Mouse (Mus musculus) heart, postnatal 10 days (tissue): Measurements from ENCODE around the gene Car11. TPM values are rescaled to one million over a fixed set of nuclear protein-coding genes. Genes with fewer than 3 reads are reported as not detected.
A peak's percentile ranks its signal among the peaks of the same experiment; 100 is the strongest.

Experiments
- DNase-seq, 2 experiments: peaks; one replicate each; pipeline ENCODE4 v3.0.0; 2021
- intact Hi-C: fragments of 180-260 bp; cut with DNase I; formaldehyde crosslinking; loops from one replicate; pipeline ENCODE4 v1.15.1; 2025
- total RNA-seq, 2 experiments: library from RNA; stranded (reverse); gene quantifications; 2 replicates each; pipeline ENCODE4 v1.2.3; 2021

Gene Car11
- total RNA-seq, 2 experiments from 2014 or later, result 4.2 to 4.6 TPM

DNA sequence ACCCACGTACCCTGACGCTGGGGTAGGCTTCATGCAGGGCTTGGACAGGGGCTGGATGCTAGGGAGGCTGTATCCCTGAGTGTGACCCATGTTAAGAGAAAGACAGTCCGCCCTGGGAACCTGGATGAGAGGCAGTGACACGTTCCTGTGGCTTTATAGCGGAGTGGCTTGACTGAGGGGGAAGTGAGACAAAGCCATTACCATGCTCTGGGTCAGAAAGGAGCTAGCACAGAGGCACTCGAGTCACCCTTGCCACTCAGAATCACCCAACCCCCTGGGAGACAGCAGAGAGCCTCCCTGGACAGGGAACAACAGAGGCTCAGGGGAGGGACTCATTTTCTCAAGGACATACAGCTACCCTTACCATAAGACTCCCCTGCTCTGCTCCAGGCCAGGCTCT, 10.5 kb upstream of the Car11 start:
- no peak for DNase-seq
- intact Hi-C loops, result no loop called here

DNA sequence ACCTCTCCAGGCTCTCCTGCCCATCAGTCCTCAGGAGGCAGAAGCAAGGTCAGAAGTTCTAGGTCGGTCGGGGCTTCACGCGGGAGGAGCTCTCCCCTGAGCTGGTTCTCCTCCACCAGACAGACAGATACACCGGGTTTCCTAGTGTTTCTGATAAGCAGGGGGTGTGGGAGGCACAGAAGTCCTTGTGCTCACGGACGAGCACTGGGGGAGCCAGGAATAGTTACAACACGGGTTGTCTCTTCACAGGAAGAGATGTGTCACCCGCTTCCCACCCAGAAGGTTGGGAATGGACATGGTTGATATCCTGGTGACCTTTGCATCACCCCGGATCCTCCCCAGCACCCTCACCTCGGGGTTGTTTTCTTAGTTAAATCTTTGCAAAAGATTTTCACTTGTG, 9.8 kb upstream of the Car11 start:
- intact Hi-C loops, result no loop called here
- no peak for DNase-seq

DNA sequence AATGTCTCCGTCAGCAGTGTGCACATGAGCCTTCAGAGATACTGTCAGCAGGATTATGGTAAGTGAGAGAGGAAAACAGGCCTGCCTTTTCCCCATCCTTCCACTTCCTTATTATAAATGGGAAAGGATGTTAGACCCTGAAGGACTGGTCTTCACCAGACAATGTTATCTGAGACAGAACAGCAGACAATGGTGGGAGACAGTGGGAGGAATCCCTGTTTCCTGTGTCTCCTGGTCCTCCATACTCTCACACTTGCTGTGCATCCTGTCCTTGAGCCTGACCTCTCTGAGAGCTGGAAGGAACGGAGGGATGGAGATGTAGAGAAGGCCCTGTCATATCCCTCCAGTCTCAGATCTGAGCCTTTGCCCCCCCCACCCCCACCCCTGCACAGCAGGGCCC, 7.3 kb upstream of the Car11 start:
- intact Hi-C loops, result no loop called here
- DNase-seq, result no peak

DNA sequence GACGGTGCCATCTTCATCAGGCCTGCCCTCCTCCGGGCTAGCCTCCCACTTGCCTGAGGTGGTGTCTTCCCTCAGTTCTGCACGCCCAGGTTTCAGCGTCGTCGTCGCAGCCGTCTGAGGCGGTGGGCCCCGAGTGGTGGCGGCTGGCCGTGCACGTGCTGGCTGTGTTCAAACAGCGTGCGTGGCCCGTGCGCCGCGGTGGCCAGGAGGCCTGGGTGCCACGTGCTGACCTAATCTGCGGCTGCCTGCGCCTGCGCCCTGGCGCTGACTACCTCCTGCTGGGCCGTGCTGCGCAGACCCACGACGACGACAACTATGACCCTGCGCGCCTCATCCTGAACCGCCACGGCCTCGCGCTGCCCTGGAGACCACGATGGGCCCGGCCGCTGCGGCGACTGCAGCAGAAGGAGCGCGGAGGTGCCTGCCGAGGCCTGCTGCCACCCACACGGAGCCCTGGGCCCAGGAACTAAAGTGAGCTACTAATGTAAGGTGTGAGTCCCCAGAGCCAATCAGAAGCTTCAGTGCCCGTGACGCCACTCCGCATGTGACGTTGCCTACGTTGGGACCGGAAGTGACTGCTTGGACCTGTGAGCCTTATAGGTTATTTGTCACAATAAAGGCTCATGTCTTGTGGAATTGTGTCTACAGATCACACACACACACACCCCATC, 5.6 kb upstream of the Car11 start, which contains the start of gene Sec1:
Sec1 (minus strand) TSS at position 482 of the 671 bp plus-strand sequence.
- no peak for DNase-seq
- intact Hi-C loops, result no loop called here

DNA sequence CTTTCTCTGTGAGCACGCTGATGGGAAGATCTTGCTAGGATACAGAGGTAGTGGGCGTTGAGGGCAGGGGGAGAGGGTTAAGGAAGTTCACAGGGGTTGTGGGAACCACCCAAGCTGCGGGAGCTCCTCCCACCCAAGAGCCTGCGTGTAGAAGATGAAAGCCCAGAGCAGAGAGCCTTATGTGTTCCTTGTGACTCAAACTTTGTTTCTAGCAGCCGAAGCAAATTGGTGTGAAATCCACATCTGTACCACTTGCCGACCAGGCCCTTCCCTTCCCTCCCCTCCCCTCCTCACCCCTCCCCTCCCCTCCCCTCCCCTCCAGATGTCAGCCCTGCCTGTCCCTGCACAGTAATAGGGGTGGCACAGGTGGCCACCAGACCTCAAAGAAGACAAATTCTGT, 4.5 kb upstream of the Car11 start:
- DNase-seq, result no peak
- intact Hi-C loops, result no loop called here

DNA sequence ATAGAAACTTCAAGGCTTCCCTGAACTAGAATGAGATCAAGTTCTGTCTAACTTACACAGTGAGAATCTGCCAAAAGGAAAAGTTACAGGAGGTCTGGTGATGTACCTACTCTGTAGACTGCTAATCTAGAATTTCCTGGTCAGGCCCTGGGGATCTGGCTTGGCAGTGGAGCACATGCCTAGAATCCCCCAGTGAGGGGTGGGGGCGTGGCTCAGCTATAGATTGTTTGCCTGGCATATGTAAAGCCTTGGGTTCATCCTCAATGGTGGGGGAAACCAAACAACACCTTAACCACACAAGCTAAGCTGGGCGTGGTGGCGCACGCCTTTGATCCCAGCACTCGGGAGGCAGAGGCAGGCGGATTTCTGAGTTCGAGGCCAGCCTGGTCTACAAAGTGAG, 1.7 kb upstream of the Car11 start:
- intact Hi-C loops, result no loop called here

DNA sequence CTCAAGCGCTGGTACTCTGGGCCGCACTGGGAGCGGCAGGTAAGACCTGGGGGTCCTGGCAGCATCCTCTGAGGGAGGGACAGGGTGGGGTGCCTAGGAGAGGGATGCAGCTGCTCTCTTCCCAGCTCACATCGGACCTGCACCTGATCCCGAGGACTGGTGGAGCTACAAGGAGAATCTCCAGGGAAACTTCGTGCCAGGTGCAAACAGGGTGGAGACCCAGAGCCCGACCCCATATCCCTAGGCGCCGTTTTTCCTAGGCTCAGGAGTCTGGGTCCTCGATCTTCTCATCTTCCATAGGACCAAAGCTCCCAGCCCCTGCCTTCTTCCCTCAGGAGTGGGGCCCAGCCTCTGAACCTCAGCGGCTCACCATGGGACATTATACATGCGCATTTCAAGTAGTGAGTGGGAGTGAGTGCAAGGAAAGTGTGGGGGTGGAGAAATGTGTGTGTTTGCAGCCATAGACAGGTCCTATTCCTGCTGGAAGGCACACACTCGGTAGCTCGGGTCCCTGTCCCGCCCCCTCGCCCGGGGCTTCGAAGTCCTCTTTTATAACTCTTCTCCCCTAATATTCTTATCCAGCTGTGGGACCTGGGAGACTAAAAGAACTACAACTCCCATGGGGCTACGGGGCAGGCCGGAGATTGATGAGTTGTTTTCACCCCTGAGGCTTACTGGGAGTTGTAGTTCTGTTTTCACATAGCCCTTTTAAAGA, 815 bp downstream of the Car11 start:
- intact Hi-C loops, result no loop called here
- DNase-seq, result peak; percentile 87 to 90

More for the DNA sequence above, 1.7 kb upstream of the Car11 start:
- DNase-seq, result peak in 1 of 2 experiments; percentile 5

DNA sequence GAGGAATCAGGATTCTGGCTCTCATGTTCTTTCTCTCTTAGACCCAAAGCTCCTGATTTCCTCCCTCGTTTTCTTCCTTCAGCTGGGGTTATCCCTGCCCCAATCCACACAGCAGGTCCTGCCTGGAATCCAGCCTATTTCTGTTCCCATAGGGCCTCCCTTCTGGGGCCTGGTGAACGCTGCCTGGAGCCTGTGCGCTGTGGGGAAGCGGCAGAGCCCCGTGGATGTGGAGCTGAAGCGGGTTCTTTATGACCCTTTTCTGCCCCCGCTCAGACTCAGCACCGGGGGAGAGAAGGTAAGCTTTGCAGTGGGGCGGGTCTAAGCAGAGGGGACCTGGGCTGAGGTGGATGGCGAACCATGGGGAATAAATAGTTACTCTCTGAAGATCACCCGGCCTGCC, 1.4 kb downstream of the Car11 start:
- no peak for DNase-seq
- intact Hi-C loops, result no loop called here

DNA sequence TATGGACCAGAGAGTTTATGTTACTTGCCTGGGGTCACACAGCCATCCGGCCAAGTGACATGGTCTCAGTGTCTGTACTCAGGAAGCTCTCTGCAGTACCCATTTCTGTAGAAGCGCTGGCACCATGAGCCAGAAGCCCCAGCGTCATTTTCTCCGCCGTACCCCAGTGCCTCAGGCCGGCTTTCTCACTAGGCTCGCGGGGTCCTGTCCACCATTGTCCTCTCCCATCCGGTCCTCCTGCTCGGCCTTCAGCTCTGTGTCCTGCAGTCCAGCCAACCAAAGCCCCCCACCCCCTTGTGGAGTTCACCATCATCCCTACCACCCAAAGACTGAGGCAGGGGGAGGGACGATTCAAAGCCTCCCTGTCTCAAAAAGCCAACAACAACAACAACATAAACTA, 2.0 kb downstream of the Car11 start:
- intact Hi-C loops, result no loop called here
- peak in 1 of 2 experiments; percentile 6 for DNase-seq

DNA sequence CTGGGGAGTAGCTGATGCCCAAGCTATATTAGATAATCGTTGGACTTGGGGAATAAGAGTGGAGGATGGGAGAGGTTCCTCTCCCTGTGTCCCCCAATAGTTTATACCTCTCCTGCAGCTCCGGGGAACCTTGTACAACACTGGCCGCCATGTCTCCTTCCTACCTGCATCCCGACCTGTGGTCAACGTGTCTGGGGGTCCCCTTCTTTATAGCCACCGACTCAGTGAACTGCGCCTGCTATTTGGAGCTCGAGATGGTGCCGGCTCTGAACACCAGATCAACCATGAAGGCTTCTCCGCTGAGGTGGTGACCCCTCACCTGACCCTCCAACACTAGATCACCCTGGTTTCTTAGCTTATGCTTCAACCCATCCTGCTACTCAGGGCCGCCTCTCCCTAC, 2.7 kb downstream of the Car11 start:
- intact Hi-C loops, result no loop called here
- peak in 1 of 2 experiments; percentile 4 for DNase-seq

DNA sequence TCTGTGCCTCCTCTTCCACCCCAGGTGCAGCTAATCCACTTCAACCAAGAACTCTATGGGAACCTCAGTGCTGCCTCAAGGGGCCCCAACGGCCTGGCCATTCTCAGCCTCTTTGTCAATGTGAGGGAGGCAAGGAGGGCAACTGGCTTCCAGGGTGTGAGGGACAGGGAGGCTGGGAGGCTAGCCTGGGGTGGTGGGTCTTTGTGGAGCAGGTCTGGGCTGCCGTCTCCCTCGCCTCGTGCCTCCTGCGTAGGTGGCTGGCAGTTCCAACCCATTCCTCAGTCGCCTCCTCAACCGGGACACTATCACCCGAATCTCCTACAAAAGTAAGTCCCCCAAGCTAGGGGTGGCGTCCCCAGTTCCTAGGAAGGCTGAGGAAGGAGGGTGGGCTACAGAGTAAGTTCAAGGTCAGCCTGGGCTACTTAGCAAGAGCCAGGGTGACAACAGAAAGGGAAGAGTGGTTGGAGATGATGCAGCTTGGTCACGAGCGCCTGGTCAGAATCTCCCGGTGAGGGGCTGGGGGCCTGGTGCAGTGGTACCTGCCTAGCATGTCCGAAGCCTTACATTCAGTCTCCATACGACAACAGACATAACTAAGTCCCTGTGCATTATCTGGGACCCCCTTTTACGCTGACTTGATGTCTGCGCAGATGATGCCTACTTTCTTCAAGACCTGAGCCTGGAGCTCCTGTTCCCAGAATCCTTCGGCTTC, 3.3 kb downstream of the Car11 start:
- DNase-seq, result no peak
- intact Hi-C loops, result no loop called here

DNA sequence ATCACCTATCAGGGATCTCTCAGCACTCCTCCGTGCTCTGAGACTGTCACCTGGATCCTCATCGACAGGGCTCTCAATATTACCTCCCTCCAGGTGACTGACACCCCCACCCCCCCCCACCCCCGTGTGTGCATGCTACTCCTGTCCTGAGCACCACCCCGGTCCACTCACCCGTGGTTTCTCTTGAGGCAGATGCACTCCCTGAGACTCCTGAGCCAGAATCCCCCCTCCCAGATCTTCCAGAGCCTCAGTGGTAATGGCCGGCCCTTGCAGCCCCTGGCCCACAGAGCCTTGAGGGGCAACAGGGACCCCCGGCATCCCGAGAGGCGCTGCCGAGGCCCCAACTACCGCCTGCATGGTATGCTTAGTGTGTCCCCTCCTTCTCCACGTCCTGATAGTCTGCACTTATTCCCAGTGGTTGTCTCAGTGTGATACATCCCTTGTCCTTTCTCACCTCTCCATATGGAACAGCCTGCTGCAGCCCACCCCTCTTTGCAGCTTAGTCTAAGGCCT, 3.9 kb downstream of the Car11 start:
- DNase-seq, result no peak
- intact Hi-C loops, result no loop called here

DNA sequence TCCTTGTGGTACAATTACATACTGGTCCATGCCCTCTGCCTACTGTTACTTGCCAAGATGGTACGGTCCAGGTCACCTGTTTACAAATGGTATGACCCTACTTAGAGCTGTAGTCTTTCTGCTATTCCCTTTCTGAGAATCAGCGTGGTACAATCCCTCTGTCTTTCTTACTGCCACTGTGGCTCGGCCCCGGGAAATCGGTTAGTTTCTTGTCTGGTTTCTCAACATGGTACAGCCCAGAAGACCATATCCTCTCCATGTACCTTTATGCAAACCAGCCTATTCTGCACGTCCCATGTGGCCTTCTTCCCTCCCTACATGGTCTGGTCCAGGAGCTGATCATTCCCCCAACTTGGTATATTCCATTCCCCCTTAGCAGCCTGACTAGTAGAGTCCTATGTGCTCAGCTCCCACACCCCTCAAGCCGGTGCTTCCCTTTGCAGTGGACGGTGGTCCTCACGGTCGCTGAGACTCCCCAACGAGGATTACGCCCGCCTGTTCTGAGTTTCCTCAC, 4.5 kb downstream of the Car11 start:
- peak; percentile 80 to 84 for DNase-seq
- intact Hi-C loops, result no loop called here

DNA sequence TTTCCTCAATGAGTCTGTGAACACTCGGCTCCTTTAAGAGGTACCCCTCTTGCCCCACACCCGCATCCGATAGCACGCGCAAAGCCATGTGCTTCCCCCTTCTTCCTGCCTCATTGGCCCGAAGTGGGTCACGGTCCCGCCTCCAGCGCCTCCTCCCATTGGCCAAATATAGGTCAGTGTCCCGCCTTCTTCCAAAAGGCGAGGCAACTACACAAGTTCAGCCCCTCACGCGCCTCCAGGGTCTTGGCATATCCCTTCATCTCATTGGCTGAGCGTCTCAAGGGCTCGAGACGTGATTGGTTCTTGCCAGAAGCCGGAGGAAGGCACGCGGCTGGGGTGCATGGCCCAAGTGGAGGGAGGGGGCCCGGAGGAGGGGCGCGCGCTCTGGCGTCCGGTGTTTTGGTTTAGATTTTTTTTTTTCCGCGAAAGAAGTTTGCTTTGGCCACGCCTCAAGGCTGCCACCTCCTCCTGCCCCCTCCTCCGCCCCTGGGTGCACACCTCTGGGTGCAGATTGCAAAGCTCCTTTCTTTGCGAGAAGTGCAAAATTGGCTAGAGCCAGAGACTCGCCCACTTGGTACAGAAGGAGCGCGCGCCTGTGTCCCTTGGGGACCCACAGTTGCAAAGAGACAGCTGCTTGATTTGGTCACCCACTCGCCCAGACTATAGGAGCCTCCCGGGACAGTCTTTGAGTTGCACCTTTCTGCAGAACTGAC, 5.2 kb downstream of the Car11 start, which contains the start of gene Dbp:
Dbp (plus strand) TSS at position 359 of the 713 bp plus-strand sequence.
- intact Hi-C loops, result no loop called here
- peak; percentile 100 for DNase-seq

DNA sequence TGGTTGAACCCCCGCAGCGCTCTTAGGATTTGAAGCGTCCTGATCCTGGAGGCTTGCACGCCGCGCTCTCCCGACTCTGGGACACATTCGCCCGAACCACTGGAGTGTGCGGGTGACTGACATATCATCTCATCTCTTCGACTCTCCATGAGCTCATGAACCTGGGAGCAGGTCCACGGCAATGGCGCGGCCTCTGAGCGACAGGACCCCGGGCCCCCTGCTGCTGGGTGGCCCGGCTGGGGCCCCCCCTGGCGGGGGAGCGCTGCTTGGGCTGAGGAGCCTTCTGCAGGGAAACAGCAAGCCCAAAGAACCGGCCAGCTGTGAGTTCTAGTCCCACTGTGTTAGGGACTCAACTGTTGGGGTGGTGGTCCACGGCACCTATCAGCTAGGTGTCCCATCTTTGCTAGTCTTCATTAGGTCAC, 5.8 kb downstream of the Car11 start:
- no peak for DNase-seq
- intact Hi-C loops, result no loop called here

DNA sequence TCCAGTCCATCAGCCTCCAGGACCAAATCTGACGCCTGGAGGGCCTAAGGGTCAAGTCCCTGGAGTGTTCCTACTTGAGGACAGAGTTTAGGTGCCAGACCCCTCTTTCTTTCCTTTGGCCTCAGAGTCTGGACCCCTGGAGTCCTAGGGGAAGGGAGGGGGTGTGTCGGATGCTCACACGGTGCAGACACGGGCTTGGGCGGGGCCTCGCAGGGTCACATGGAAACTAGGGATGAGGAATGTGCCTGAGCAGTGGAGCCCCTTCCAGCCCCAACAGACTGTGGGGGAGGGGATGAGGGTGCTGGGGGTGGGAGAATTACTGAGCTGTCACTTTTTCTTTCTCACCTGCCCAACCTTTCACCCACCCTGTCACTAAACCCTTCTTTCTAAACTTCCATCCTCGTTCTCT, 6.2 kb downstream of the Car11 start:
- intact Hi-C loops, result no loop called here
- peak; percentile 90 to 93 for DNase-seq

DNA sequence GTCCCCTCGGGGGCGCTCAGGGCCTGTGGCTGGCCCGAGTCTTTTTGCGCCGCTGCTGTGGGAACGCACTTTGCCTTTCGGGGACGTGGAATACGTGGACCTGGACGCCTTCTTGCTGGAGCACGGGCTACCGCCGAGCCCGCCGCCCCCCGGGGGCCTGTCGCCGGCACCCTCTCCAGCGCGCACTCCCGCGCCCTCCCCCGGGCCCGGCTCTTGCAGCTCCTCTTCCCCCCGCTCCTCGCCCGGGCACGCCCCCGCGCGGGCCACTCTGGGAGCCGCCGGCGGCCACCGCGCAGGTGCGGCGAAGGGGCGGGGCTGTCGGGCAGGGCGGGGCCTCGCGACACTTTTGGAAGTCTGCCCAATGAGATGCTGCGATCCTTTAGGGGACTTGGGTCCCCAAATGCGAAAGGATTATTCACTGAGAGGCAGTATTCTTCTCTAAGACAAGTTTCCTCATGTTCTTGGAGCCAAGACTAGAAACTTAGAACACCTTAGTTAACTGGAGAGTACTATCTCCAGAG, 7.1 kb downstream of the Car11 start:
- DNase-seq, result peak; percentile 90 to 91
- intact Hi-C loops, result no loop called here

DNA sequence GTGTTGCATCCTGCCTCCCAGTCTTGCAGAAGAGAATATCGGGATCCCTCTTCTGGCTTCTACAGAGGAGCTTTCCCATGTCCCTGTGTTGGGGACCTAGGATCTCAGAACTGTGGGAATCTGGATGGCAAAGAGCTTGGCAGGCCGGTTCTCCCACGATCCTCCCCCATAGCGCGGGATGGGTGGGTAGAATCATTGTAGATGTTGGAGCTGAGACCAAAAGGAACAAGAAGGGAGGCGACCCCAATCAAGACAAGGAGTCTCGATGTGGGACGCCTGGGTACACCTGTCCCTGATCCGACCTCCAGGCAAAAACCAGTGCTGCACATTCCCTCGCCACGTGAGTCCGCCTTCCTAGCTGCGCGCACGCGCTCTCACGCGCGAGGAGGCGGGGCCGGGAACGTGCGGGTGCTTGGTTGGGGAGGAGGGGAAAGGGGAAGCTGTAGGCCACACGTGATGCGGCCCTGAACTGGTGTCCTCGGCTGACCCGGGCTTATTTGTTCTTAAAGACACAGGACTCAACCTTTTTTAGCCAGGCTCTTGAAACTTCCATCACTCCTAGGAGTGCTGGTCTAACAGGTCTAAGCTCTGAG, 7.8 kb downstream of the Car11 start:
- intact Hi-C loops, result no loop called here
- peak; percentile 98 to 99 for DNase-seq

DNA sequence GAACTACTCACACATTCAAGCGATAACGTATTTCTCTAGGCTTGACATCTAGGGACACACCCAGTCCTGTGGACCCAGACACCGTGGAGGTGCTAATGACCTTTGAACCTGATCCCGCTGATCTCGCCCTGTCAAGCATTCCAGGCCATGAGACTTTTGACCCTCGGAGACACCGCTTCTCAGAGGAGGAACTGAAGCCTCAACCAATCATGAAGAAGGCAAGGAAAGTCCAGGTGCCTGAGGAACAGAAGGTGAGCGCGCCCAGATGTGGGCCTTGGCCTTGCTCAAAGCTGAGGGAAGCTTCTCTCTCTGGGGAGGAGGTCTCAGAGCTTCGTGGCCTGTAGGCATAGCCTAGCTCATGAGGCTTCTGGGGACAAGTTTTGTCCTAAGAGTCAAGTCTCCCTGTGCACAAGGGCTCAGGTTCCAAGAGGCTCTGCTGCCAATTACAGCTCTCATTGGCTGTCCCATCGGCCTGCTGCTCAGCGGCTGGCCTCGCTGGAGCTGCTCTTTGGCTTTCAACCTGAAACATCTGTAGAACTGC, 8.6 kb downstream of the Car11 start:
- intact Hi-C loops, result no loop called here
- peak; percentile 57 to 68 for DNase-seq

DNA sequence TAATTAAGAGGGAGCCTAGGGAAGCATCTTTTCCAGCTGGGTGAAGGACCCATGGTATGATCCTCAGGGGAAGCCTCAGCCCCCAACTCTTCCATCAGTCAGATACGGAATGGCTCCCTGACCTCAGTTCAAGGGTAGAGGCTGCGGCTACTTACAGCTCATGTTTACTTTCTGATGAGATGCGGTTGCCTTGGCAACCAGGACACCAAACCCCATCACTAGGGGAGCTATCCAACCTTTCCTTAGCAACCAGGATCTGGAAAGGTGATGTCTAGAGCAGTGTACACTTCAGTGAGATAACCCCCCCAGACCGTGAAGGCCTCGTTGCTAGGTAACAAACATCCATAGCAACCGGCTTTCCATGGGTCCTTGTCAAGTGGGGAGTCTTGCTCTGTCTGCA, 9.4 kb downstream of the Car11 start:
- no peak for DNase-seq
- intact Hi-C loops, result no loop called here
